Mouse (Mus musculus): ENCODE data around the gene Zfp622. TPM values are rescaled to one million over a fixed set of nuclear protein-coding genes. Genes with fewer than 3 reads are reported as not detected.

Zfp622 gene
- polyA plus RNA-seq, 1 experiment from 2014 or later, result 30.0 TPM

DNA sequence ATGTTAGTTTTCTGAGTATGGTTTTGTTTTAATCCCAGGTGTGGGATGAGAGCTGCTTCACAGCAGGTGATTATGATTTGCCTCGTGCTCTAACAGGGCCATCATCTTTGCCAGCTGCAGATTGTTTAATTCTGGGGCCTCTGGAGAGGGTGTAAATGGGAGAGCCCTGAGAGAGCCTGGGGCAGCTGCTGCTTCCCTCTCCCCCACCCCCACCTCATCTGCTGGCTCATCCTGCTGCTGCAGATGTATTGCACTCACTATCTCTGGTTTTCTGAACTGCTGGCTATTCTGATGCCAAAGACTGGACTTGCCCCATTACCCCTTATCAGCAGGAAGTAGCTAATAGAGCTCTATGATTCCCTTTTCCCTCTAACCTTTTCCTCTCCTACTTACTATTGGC lies 56.4 kb downstream of the Zfp622 start:
- WGBS, result 22% methylated on average over 1 of the region's 1 CpGs
- Histone ChIP-seq H3K36me3 (no peaks in the 10 kb centered on the region), H3K4me3 (no peak overlapping the region), H3K9ac (no peak overlapping the region), H3K27me3 (no peaks in the 10 kb centered on the region), H3K9me3 (no peaks in the 10 kb centered on the region), H3K27ac (no peak overlapping the region), H3K4me1 (no peaks in the 10 kb centered on the region), H3K4me2 (no peak overlapping the region)
- no peak for ATAC-seq (ENCODE audit: borderline replicate concordance, extremely low read depth, low FRiP score, low TSS enrichment)

DNA sequence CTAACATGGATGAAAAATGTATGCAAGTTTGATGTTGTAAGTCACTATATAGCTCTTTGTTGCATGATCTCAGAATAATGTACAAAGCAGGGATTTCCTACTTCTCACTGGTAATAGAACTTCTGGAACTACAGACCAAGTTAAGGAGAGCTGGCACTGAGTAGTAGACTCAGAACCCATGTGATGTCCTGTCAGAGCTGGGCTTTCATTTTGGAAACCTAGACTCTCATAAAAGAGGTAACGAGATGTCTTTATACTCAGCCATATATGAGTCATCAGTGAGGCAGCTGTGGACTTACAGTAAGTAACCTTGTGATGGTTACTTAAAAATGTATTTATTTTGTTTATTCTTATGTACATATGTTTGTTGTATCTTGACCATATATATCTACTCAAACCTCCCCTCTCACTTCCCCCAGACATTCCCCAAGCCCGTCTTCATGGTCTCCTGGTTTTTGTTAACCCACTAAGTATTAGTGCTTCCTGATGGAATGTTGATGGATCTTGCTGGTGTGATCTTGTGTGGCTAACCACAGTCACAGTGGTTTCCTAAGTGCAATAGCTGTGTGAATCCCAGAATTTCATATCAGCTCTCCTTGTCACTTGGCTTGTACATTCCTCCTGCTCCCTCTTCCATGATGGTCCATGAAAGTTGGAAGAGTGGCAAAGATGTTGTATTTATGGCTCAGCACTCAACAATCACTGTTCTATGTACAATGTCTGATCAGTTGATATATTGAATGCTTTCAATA lies 57.2 kb downstream of the Zfp622 start:
- no peaks in the 10 kb centered on the region for H3K9me3 ChIP-seq
- no peak for ATAC-seq (ENCODE audit: borderline replicate concordance, extremely low read depth, low FRiP score, low TSS enrichment)
- H3K27me3 ChIP-seq, result no peaks in the 10 kb centered on the region
- H3K9ac ChIP-seq, result no peak overlapping the region
- no peaks in the 10 kb centered on the region for H3K36me3 ChIP-seq
- no peak overlapping the region for H3K4me3 ChIP-seq
- no peaks in the 10 kb centered on the region for H3K4me1 ChIP-seq
- no peak overlapping the region for H3K4me2 ChIP-seq
- no peak overlapping the region for H3K27ac ChIP-seq
- 72% methylated on average over 2 of the region's 2 CpGs for WGBS

Small RNA genes lying within 50 kb of the gene (microRNA-seq; reads per million reads assigned to microRNA genes)
- not detected for gene Mir7212

Other genes with a start within 250 kb of the Zfp622 start
- 8.0 TPM in 2 replicates for gene Retreg1, start 141.2 kb upstream of the Zfp622 start, polyA plus RNA-seq (2015; fragmentation: Nextera tagmentation; extraction: Ambion mirVana)

All from lung, embryonic 15.5 days (tissue).